Mouse (Mus musculus): ENCODE results near the gene Cnnm2. TPM values are rescaled to one million over a fixed set of nuclear protein-coding genes. Genes with fewer than 3 reads are reported as not detected.
"Not testable (repeated sequence)": the region's sequence is repeated elsewhere in the genome, so short reads cannot be mapped to it uniquely, and the experiment has no call there.

The Cnnm2 gene
- polyA plus RNA-seq, 1 experiment from 2014 or later = 3.8 TPM

DNA sequence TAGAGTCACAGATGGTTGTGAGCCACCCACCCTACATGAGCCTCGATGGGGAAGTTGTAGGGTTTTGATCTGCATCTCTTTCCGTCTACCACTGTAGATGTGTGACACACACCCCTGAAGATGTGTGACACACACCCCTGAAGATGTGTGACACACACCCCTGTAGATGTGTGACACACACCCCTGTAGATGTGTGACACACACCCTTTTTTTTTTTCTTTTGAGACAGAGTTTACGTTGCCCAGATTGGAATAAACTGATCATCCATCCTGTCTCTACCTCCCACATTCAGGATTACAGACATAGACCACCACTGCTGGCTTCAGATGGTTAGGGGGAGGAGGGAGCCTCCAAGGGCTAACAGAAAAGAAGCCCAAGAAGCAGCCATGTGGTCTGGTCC, 32.5 kb upstream of the Cnnm2 start:
- DNase-seq (ENCODE audit: low spot score) = no peak
- no peaks in the 10 kb centered on the region for H3K9me3 ChIP-seq (replicated peaks; ENCODE audit: control insufficient read depth, low read length)
- H3K4me1 ChIP-seq (ENCODE audit: control insufficient read depth, insufficient read depth, low read length) = no peaks in the 10 kb centered on the region; the same call in 1 of the 2 replicates
- H3K4me2 ChIP-seq (ENCODE audit: low read depth, low read length) = no peak overlapping the region
- no peak overlapping the region for H3K4me3 ChIP-seq (ENCODE audit: low read depth, low read length)
- WGBS = 94% methylated on average over 3 of the region's 3 CpGs
- no peak overlapping the region for H3K27ac ChIP-seq (replicated peaks; ENCODE audit: low read depth, low read length)
- no peaks in the 10 kb centered on the region for H3K36me3 ChIP-seq (replicated peaks; ENCODE audit: control insufficient read depth, insufficient read depth, low read depth, low read length)
- no peaks in the 10 kb centered on the region for H3K27me3 ChIP-seq (ENCODE audit: control insufficient read depth, insufficient read depth, low read length)
- no peak overlapping the region for H3K9ac ChIP-seq (replicated peaks; ENCODE audit: low read length)
- no peak for ATAC-seq (replicated peaks; ENCODE audit: insufficient number of reproducible peaks, low FRiP score, low TSS enrichment, low read depth)

GRCm38 (mm10) chr19:46731351-46731750, 30.0 kb upstream of the Cnnm2 start:
- H3K27ac ChIP-seq (replicated peaks; ENCODE audit: low read depth, low read length) = no peak overlapping the region
- no peaks in the 10 kb centered on the region; the same call in 1 of the 2 replicates for H3K4me1 ChIP-seq (ENCODE audit: control insufficient read depth, insufficient read depth, low read length)
- no peaks in the 10 kb centered on the region for H3K36me3 ChIP-seq (replicated peaks; ENCODE audit: control insufficient read depth, insufficient read depth, low read depth, low read length)
- H3K9me3 ChIP-seq (replicated peaks; ENCODE audit: control insufficient read depth, low read length) = no peaks in the 10 kb centered on the region
- no peak overlapping the region for H3K4me3 ChIP-seq (ENCODE audit: low read depth, low read length)
- DNase-seq (ENCODE audit: low spot score) (no peak), ATAC-seq (replicated peaks; ENCODE audit: insufficient number of reproducible peaks, low FRiP score, low TSS enrichment, low read depth) (no peak)
- no peak overlapping the region for H3K4me2 ChIP-seq (ENCODE audit: low read depth, low read length)
- H3K9ac ChIP-seq (replicated peaks; ENCODE audit: low read length) = no peak overlapping the region
- 87% methylated on average over 10 of the region's 10 CpGs for WGBS
- H3K27me3 ChIP-seq (ENCODE audit: control insufficient read depth, insufficient read depth, low read length) = no peaks in the 10 kb centered on the region

GRCm38 (mm10) chr19:46732673-46733072, 28.7 kb upstream of the Cnnm2 start:
- ATAC-seq (replicated peaks; ENCODE audit: insufficient number of reproducible peaks, low FRiP score, low TSS enrichment, low read depth); H3K4me1 ChIP-seq (ENCODE audit: control insufficient read depth, insufficient read depth, low read length); H3K9ac ChIP-seq (replicated peaks; ENCODE audit: low read length); H3K4me2 ChIP-seq (ENCODE audit: low read depth, low read length); H3K36me3 ChIP-seq (replicated peaks; ENCODE audit: control insufficient read depth, insufficient read depth, low read depth, low read length); H3K9me3 ChIP-seq (replicated peaks; ENCODE audit: control insufficient read depth, low read length); H3K27ac ChIP-seq (replicated peaks; ENCODE audit: low read depth, low read length); DNase-seq (ENCODE audit: low spot score); H3K27me3 ChIP-seq (ENCODE audit: control insufficient read depth, insufficient read depth, low read length); H3K4me3 ChIP-seq (ENCODE audit: low read depth, low read length): not testable (repeated sequence)
- 95% methylated on average over 5 of the region's 5 CpGs for WGBS

- Histone ChIP-seq H3K4me2 (ENCODE audit: low read depth, low read length) (no peak overlapping the region), H3K4me1 (ENCODE audit: control insufficient read depth, insufficient read depth, low read length) (no peaks in the 10 kb centered on the region), H3K36me3 (replicated peaks; ENCODE audit: control insufficient read depth, insufficient read depth, low read depth, low read length) (no peaks in the 10 kb centered on the region), H3K9ac (replicated peaks; ENCODE audit: low read length) (no peak overlapping the region), H3K4me3 (ENCODE audit: low read depth, low read length) (no peak overlapping the region), H3K9me3 (replicated peaks; ENCODE audit: control insufficient read depth, low read length) (no peaks in the 10 kb centered on the region), H3K27ac (replicated peaks; ENCODE audit: low read depth, low read length) (no peak overlapping the region), H3K27me3 (ENCODE audit: control insufficient read depth, insufficient read depth, low read length) (no peaks in the 10 kb centered on the region)
- ATAC-seq (replicated peaks; ENCODE audit: insufficient number of reproducible peaks, low FRiP score, low TSS enrichment, low read depth) (no peak), DNase-seq (ENCODE audit: low spot score) (no peak)
- 93% methylated on average over 7 of the region's 7 CpGs for WGBS
Measured at GRCm38 (mm10) chr19:46733626-46734025, 27.8 kb upstream of the Cnnm2 start.

GRCm38 (mm10) chr19:46735241-46735640, 26.2 kb upstream of the Cnnm2 start:
- H3K4me2 ChIP-seq (ENCODE audit: low read depth, low read length) = no peak overlapping the region
- no peak overlapping the region for H3K9ac ChIP-seq (replicated peaks; ENCODE audit: low read length)
- H3K36me3 ChIP-seq (replicated peaks; ENCODE audit: control insufficient read depth, insufficient read depth, low read depth, low read length) = no peaks in the 10 kb centered on the region
- no peaks in the 10 kb centered on the region for H3K4me1 ChIP-seq (ENCODE audit: control insufficient read depth, insufficient read depth, low read length)
- ATAC-seq (replicated peaks; ENCODE audit: insufficient number of reproducible peaks, low FRiP score, low TSS enrichment, low read depth) (no peak), DNase-seq (ENCODE audit: low spot score) (no peak)
- no peaks in the 10 kb centered on the region for H3K9me3 ChIP-seq (replicated peaks; ENCODE audit: control insufficient read depth, low read length)
- 55% methylated on average over 5 of the region's 5 CpGs for WGBS
- H3K4me3 ChIP-seq (ENCODE audit: low read depth, low read length) = no peak overlapping the region
- no peaks in the 10 kb centered on the region for H3K27me3 ChIP-seq (ENCODE audit: control insufficient read depth, insufficient read depth, low read length)
- H3K27ac ChIP-seq (replicated peaks; ENCODE audit: low read depth, low read length) = no peak overlapping the region

DNA sequence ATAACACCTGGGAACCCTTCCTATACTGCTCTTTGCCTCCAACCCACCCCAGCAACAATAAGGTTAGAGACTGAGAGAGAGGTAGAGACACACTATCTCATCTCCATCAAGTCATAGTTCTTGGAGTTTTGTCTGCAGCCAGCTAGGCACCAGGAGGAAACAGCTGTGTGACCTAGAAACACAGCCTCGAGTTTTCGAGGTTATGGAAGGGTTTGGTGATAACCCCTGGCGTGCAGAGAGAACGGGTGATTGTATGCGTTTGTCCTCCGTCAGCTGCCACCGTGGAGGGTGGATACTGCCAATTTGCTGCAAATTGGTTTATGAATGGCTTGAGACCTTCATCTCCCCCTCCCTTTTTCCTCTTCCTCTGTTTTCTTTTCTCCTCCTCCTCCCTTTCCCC, 24.3 kb upstream of the Cnnm2 start:
- DNase-seq (ENCODE audit: low spot score) = no peak

GRCm38 (mm10) chr19:46740341-46741008, 20.9 kb upstream of the Cnnm2 start:
- no peaks in the 10 kb centered on the region for H3K27me3 ChIP-seq (ENCODE audit: control insufficient read depth, insufficient read depth, low read length)
- no peak overlapping the region for H3K9ac ChIP-seq (replicated peaks; ENCODE audit: low read length)
- DNase-seq (ENCODE audit: low spot score) (peak; percentile 87), ATAC-seq (replicated peaks; ENCODE audit: insufficient number of reproducible peaks, low FRiP score, low TSS enrichment, low read depth) (no peak)
- WGBS = 55% methylated on average over 7 of the region's 7 CpGs
- no peaks in the 10 kb centered on the region for H3K9me3 ChIP-seq (replicated peaks; ENCODE audit: control insufficient read depth, low read length)
- no peaks in the 10 kb centered on the region for H3K36me3 ChIP-seq (replicated peaks; ENCODE audit: control insufficient read depth, insufficient read depth, low read depth, low read length)
- no peak overlapping the region for H3K27ac ChIP-seq (replicated peaks; ENCODE audit: low read depth, low read length)
- no peaks in the 10 kb centered on the region for H3K4me1 ChIP-seq (ENCODE audit: control insufficient read depth, insufficient read depth, low read length)
- H3K4me3 ChIP-seq (ENCODE audit: low read depth, low read length) = no peak overlapping the region
- no peak overlapping the region for H3K4me2 ChIP-seq (ENCODE audit: low read depth, low read length)

More for the DNA sequence above, 24.3 kb upstream of the Cnnm2 start:
- Histone ChIP-seq H3K27ac (replicated peaks; ENCODE audit: low read depth, low read length) (no peak overlapping the region), H3K9me3 (replicated peaks; ENCODE audit: control insufficient read depth, low read length) (no peaks in the 10 kb centered on the region), H3K4me3 (ENCODE audit: low read depth, low read length) (no peak overlapping the region), H3K9ac (replicated peaks; ENCODE audit: low read length) (no peak overlapping the region; the same call in 1 of the 2 replicates), H3K27me3 (ENCODE audit: control insufficient read depth, insufficient read depth, low read length) (no peaks in the 10 kb centered on the region), H3K4me1 (ENCODE audit: control insufficient read depth, insufficient read depth, low read length) (no peaks in the 10 kb centered on the region), H3K4me2 (ENCODE audit: low read depth, low read length) (no peak overlapping the region), H3K36me3 (replicated peaks; ENCODE audit: control insufficient read depth, insufficient read depth, low read depth, low read length) (no peaks in the 10 kb centered on the region)
- WGBS = 70% methylated on average over 7 of the region's 7 CpGs
- no peak for ATAC-seq (replicated peaks; ENCODE audit: insufficient number of reproducible peaks, low FRiP score, low TSS enrichment, low read depth)

DNA sequence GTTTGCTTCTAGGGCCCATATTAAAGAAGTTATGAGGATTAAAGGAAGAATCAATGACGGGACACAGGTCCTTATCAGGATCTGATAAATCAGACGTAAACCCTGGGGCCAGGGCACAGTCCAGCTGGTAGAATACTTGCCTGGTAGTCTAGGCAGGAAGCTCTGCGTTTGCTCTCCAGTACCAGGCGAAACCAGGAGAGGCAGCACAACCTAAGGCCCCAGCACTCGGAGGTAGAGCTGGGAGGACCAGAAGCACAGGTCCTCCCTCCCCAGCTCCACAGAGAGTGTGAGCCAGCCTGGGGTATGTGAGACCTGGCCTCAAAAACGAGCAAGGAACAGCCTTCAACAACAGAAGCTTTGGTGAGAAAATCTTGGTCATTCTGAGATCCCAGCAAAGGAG, 19.8 kb upstream of the Cnnm2 start:
- no peaks in the 10 kb centered on the region for H3K9me3 ChIP-seq (replicated peaks; ENCODE audit: control insufficient read depth, low read length)
- no peak overlapping the region for H3K4me3 ChIP-seq (ENCODE audit: low read depth, low read length)
- WGBS = 49% methylated on average over 6 of the region's 6 CpGs
- no peaks in the 10 kb centered on the region for H3K27me3 ChIP-seq (ENCODE audit: control insufficient read depth, insufficient read depth, low read length)
- H3K27ac ChIP-seq (replicated peaks; ENCODE audit: low read depth, low read length) = no peak overlapping the region
- H3K4me1 ChIP-seq (ENCODE audit: control insufficient read depth, insufficient read depth, low read length) = no peaks in the 10 kb centered on the region
- DNase-seq (ENCODE audit: low spot score) (no peak), ATAC-seq (replicated peaks; ENCODE audit: insufficient number of reproducible peaks, low FRiP score, low TSS enrichment, low read depth) (no peak)
- no peaks in the 10 kb centered on the region for H3K36me3 ChIP-seq (replicated peaks; ENCODE audit: control insufficient read depth, insufficient read depth, low read depth, low read length)
- no peak overlapping the region for H3K9ac ChIP-seq (replicated peaks; ENCODE audit: low read length)
- no peak overlapping the region for H3K4me2 ChIP-seq (ENCODE audit: low read depth, low read length)

Measured in embryonic facial prominence, embryonic 11.5 days (tissue).